Mouse (Mus musculus) spleen, adult 2 months (tissue): ENCODE measurements around the gene Akap2.

Source experiments
- CTCF ChIP-seq: fragments of 200-500 bp; IDR thresholded peaks from 2 replicates; pipeline ENCODE4 v1.5.1; 2011; ENCODE audit warnings: mild to moderate bottlenecking, inconsistent platforms; ENCODE audit not compliant: insufficient read depth, insufficient read length, insufficient replicate concordance; ENCODE audit errors: extremely low read depth
- POLR2A ChIP-seq: fragments of 200-500 bp; IDR thresholded peaks from 2 replicates; pipeline ENCODE4 v1.6.1; 2011; ENCODE audit warnings: low read depth, low read length, inconsistent platforms

DNA sequence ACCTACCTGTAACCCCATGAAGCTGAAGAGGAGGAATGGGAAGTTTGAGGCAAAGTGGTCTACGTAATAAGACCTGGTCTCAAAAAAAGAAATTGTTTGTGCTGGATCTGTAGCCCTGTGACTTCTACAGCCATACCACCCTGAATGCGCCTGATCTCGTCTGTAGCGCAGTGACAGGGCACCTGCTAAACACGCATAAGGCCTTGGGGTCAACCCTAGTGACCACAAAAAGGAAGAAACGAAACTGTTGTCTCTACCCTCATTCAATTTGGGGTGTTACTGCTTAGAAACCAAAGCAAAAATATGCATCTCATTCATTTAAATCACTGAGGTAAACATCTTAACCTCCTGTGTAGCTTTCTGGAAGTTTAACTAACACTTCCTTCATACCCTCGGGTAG, 12.9 kb upstream of the Akap2 start:
- TF ChIP-seq CTCF (no peak), POLR2A (no peak)
